Mouse (Mus musculus) MEL (cell line): ENCODE measurements around the gene Cyp4x1. TPM values are rescaled to one million over a fixed set of nuclear protein-coding genes. Genes with fewer than 3 reads are reported as not detected.

Experiments
- DNase-seq: peaks from one replicate; pipeline ENCODE4 v3.0.0; 2011; ENCODE audit warnings: low read depth, low spot score
- H3K27ac ChIP-seq: 2 replicates; pipeline ENCODE4 v1.5.1; 2012; ENCODE audit warnings: low read depth, mild to moderate bottlenecking, control low read depth, low read length, moderate library complexity; ENCODE audit not compliant: control insufficient read depth
- H3K27me3 ChIP-seq, 2 experiments: fragments of 150-350 bp in 1 of 2; sonication (generic) in 1 of 2; 2 replicates each; pipeline ENCODE4 v1.6.1; 2012; ENCODE audit warnings: low read length in 2 of 2, mild to moderate bottlenecking in 2 of 2, improper control_type of control experiment in 1 of 2, moderate library complexity in 1 of 2; ENCODE audit not compliant: insufficient read depth in 2 of 2, control insufficient read depth in 1 of 2
- H3K36me3 ChIP-seq, 2 experiments: 2 replicates each; pipeline ENCODE4 v1.6.1; 2012 to 2014; ENCODE audit warnings: low read length in 2 of 2, improper control_type of control experiment in 1 of 2, inconsistent platforms in 1 of 2, mild to moderate bottlenecking in 1 of 2; ENCODE audit not compliant: insufficient read depth in 2 of 2, control insufficient read depth in 1 of 2
- H3K4me1 ChIP-seq, 2 experiments: fragments of 150-350 bp in 1 of 2; sonication (generic) in 1 of 2; 2 replicates each; pipeline ENCODE4 v1.6.1; 2012; ENCODE audit warnings: low read length in 2 of 2, improper control_type of control experiment in 1 of 2, mild to moderate bottlenecking in 1 of 2; ENCODE audit not compliant: insufficient read depth in 2 of 2, control insufficient read depth in 1 of 2
- H3K4me3 ChIP-seq, 2 experiments: fragments of 150-350 bp in 1 of 2; sonication (generic) in 1 of 2; 2 replicates each; pipeline ENCODE4 v1.5.1; 2012; ENCODE audit warnings: low read depth in 2 of 2, low read length in 2 of 2, mild to moderate bottlenecking in 2 of 2, moderate library complexity in 2 of 2, control low read depth in 1 of 2, improper control_type of control experiment in 1 of 2; ENCODE audit not compliant: control insufficient read depth in 1 of 2, insufficient read depth in 1 of 2
- H3K79me2 ChIP-seq: 2 replicates; pipeline ENCODE4 v1.6.1; 2012; ENCODE audit warnings: mild to moderate bottlenecking, low read length, moderate library complexity; ENCODE audit not compliant: control insufficient read depth, poor library complexity, insufficient read depth
- H3K9ac ChIP-seq: 2 replicates; pipeline ENCODE4 v1.6.1; 2012; ENCODE audit warnings: low read depth, mild to moderate bottlenecking, control low read depth, low read length, moderate library complexity; ENCODE audit not compliant: control insufficient read depth, poor library complexity, severe bottlenecking
- H3K9me3 ChIP-seq: fragments of 150-350 bp; sonication (generic); replicated peaks from 2 replicates; pipeline ENCODE4 v1.6.1; 2012; ENCODE audit warnings: mild to moderate bottlenecking, low read length, improper control_type of control experiment, moderate library complexity; ENCODE audit not compliant: insufficient read depth
- CHD1 ChIP-seq: IDR thresholded peaks from 2 replicates; pipeline ENCODE4 v1.6.1; 2012; ENCODE audit warnings: low read depth, mild to moderate bottlenecking, inconsistent platforms, low read length, improper control_type of control experiment
- ELF1 ChIP-seq: IDR thresholded peaks from 2 replicates; pipeline ENCODE4 v1.6.1; 2014; ENCODE audit warnings: low read depth, mild to moderate bottlenecking, inconsistent platforms, low read length, improper control_type of control experiment, moderate library complexity
- ETS1 ChIP-seq: IDR thresholded peaks from 2 replicates; pipeline ENCODE4 v1.6.1; 2012; ENCODE audit warnings: low read depth, mild to moderate bottlenecking, inconsistent platforms, low read length, improper control_type of control experiment, moderate library complexity
- GABPA ChIP-seq: IDR thresholded peaks from 2 replicates; pipeline ENCODE4 v1.6.1; 2012; ENCODE audit warnings: low read depth, mild to moderate bottlenecking, inconsistent platforms, low read length, improper control_type of control experiment, moderate library complexity
- JUND ChIP-seq: IDR thresholded peaks from 2 replicates; pipeline ENCODE4 v1.6.1; 2011; ENCODE audit warnings: low read depth, mild to moderate bottlenecking, improper control_type of control experiment, low read length
- MAZ ChIP-seq: IDR thresholded peaks from 2 replicates; pipeline ENCODE4 v1.6.1; 2012; ENCODE audit warnings: low read depth, mild to moderate bottlenecking, inconsistent platforms, low read length, improper control_type of control experiment
- MYB ChIP-seq: IDR thresholded peaks from 2 replicates; pipeline ENCODE4 v1.6.1; 2011; ENCODE audit warnings: mild to moderate bottlenecking, low read depth, low read length, improper control_type of control experiment
- NELFE ChIP-seq: IDR thresholded peaks from 2 replicates; pipeline ENCODE4 v1.6.1; 2011; ENCODE audit warnings: low read depth, low read length, improper control_type of control experiment
- NRF1 ChIP-seq: IDR thresholded peaks from 2 replicates; pipeline ENCODE4 v1.6.1; 2014; ENCODE audit warnings: low read depth, mild to moderate bottlenecking, inconsistent platforms, low read length, improper control_type of control experiment, moderate library complexity; ENCODE audit not compliant: poor library complexity, insufficient read depth, severe bottlenecking
- POLR2A ChIP-seq, 2 experiments: IDR thresholded peaks; 2 replicates each; pipeline ENCODE4 v1.6.1; 2011 to 2012; ENCODE audit warnings: low read length in 2 of 2, mild to moderate bottlenecking in 2 of 2, control low read depth in 1 of 2, improper control_type of control experiment in 1 of 2, low read depth in 1 of 2, moderate library complexity in 1 of 2; ENCODE audit not compliant: control insufficient read depth in 1 of 2, insufficient read depth in 1 of 2, poor library complexity in 1 of 2
- POLR2AphosphoS5 ChIP-seq: IDR thresholded peaks from 2 replicates; pipeline ENCODE4 v1.6.1; 2012; ENCODE audit warnings: low read depth, borderline replicate concordance, mild to moderate bottlenecking, inconsistent platforms, low read length, moderate library complexity, mixed read lengths
- RCOR1 ChIP-seq: IDR thresholded peaks from 2 replicates; pipeline ENCODE4 v1.6.1; 2012; ENCODE audit warnings: low read depth, mild to moderate bottlenecking, inconsistent platforms, low read length, improper control_type of control experiment
- SIN3A ChIP-seq: IDR thresholded peaks from 2 replicates; pipeline ENCODE4 v1.6.1; 2012; ENCODE audit warnings: low read length, improper control_type of control experiment, inconsistent platforms
- USF2 ChIP-seq, 2 experiments: IDR thresholded peaks; 2 replicates each; pipeline ENCODE4 v1.6.1; 2011 to 2012; ENCODE audit warnings: improper control_type of control experiment in 2 of 2, low read length in 2 of 2, borderline replicate concordance in 1 of 2, inconsistent platforms in 1 of 2, low read depth in 1 of 2, mild to moderate bottlenecking in 1 of 2; ENCODE audit not compliant: insufficient read depth in 1 of 2
- ZC3H11A ChIP-seq: IDR thresholded peaks from 2 replicates; pipeline ENCODE4 v1.6.1; 2012; ENCODE audit warnings: low read depth, mild to moderate bottlenecking, inconsistent platforms, low read length, improper control_type of control experiment
- ZMIZ1 ChIP-seq: IDR thresholded peaks from 2 replicates; pipeline ENCODE4 v1.6.1; 2012; ENCODE audit warnings: low read depth, mild to moderate bottlenecking, inconsistent platforms, low read length, improper control_type of control experiment, moderate library complexity
- ZNF384 ChIP-seq: IDR thresholded peaks from 2 replicates; pipeline ENCODE4 v1.6.1; 2012; ENCODE audit warnings: low read depth, mild to moderate bottlenecking, inconsistent platforms, low read length, improper control_type of control experiment
- polyA plus RNA-seq, 2 experiments: library from polyadenylated mRNA; stranded (reverse) in 1 of 2; unstranded in 1 of 2; fragments of >175 nt in 1 of 2; fragments of >200 nt in 1 of 2; gene quantifications; 2 replicates each; pipeline versions ENCODE4 v1.2.1 to v1.2.4; 2012; ENCODE audit warnings: low replicate concordance in 2 of 2, low read depth in 1 of 2; ENCODE audit not compliant: insufficient read length in 2 of 2, insufficient read depth in 1 of 2, missing spikeins in 1 of 2
- total RNA-seq: library from RNA; depleted of rRNA; stranded (reverse); fragments of 300-350 nt; gene quantifications from 2 replicates; pipeline ENCODE4 v1.2.3, GENCODE M21; 2012

Gene Cyp4x1
- total and polyA plus RNA-seq, 3 experiments: 0.04 to 0.47 TPM; not detected in 1

- no peak overlapping the region for H3K27ac ChIP-seq
- H3K4me3 ChIP-seq: no peak overlapping the region
- TF ChIP-seq ZMIZ1: no peak
- TF ChIP-seq, all 39 proteins: peak for 0
- Histone ChIP-seq H3K27me3 (no peaks in the 10 kb centered on the region; a peak in 1 of 4 replicates), H3K79me2 (no peaks in the 10 kb centered on the region), H3K4me1 (peaks cover 0 to under 1% of the 10 kb centered on the region in 2 experiments; a peak in 2 of 4 replicates), H3K9ac (no peak overlapping the region), H3K36me3 (no peaks in the 10 kb centered on the region), H3K9me3 (no peaks in the 10 kb centered on the region)
- DNase-seq: no peak
These were observed 12.9 kb downstream of the Cyp4x1 start for GRCm38 (mm10) chr4:115121162-115121561.

- Histone ChIP-seq H3K79me2 (no peaks in the 10 kb centered on the region), H3K9ac (no peak overlapping the region), H3K4me3 (no peak overlapping the region), H3K9me3 (no peaks in the 10 kb centered on the region), H3K4me1 (no peaks in the 10 kb centered on the region; a peak in 1 of 4 replicates), H3K27ac (no peak overlapping the region), H3K36me3 (no peaks in the 10 kb centered on the region), H3K27me3 (no peaks in the 10 kb centered on the region; a peak in 1 of 4 replicates)
- DNase-seq: no peak
- TF ChIP-seq ZMIZ1: no peak
- TF ChIP-seq ELF1: no peak
- no peak for TF ChIP-seq POLR2AphosphoS5
- no peak for TF ChIP-seq CHD1
- TF ChIP-seq NELFE: no peak
- no peak for TF ChIP-seq MAZ
- TF ChIP-seq SIN3A: no peak
- TF ChIP-seq USF2 (IDR thresholded peaks at IDR 0.05; ENCODE audit: borderline replicate concordance in 1 of 2, insufficient read depth in 1 of 2, low read depth in 1 of 2, low read length in 2 of 2): no peak
- TF ChIP-seq MYB: no peak
- no peak for TF ChIP-seq RCOR1
- TF ChIP-seq JUND: no peak
- TF ChIP-seq ZC3H11A: no peak
- no peak for TF ChIP-seq POLR2A (IDR thresholded peaks at IDR 0.05; ENCODE audit: control insufficient read depth in 1 of 2, insufficient read depth in 1 of 2, low read depth in 1 of 2, low read length in 2 of 2, poor library complexity in 1 of 2)
- TF ChIP-seq ZNF384: no peak
- TF ChIP-seq NRF1: no peak
- no peak for TF ChIP-seq ETS1
- no peak for TF ChIP-seq GABPA
These were observed 14.4 kb downstream of the Cyp4x1 start for GRCm38 (mm10) chr4:115119642-115120041.
